In genomic region chr12:85345559-85345958, GRCm38 (mm10) we compare ENCODE assay signal across 16 mouse cellular contexts. TPM values are rescaled to one million over a fixed set of nuclear protein-coding genes. Genes with fewer than 3 reads are reported as not detected.
DNase-seq lines count a peak whose midpoint lies in the region; ATAC-seq and TF ChIP-seq lines count a peak whose summit lies in the region.
"Had no signal": no experiment of that assay in that cellular context is flagged by ENCODE, and none has a peak within 500 bp of the region (broad histone marks: within the 10 kb centered on the region; RNA-seq: fewer than 3 reads in every experiment).

No protein-coding gene starts in this region.

- no peak overlapping the region for H3K4me3 ChIP-seq in liver, adult 2 months (ENCODE audit: insufficient read depth, low read depth, low read length)
- no peak overlapping the region for H3K4me3 ChIP-seq in liver, postnatal 0 days (ENCODE audit: low read depth, low read length)
- H3K4me3 ChIP-seq in bone marrow macrophage, adult 2 months (ENCODE audit: insufficient read depth, low read length) = no peak overlapping the region
- H3K4me3 ChIP-seq in kidney, embryonic 14.5 days (ENCODE audit: low read length) = no peak overlapping the region
- H3K4me3 ChIP-seq: embryonic facial prominence, embryonic 10.5 days; heart, embryonic 13.5 days; hindbrain, embryonic 13.5 days had no signal

- 88% methylated on average over 6 of the region's 6 CpGs for WGBS in liver, adult 2 months
- 73% methylated on average over 6 of the region's 6 CpGs for WGBS in liver, postnatal 0 days (ENCODE audit: insufficient replicate concordance)
- WGBS in kidney, embryonic 14.5 days = 93% methylated on average over 6 of the region's 6 CpGs

- H3K27me3 ChIP-seq in liver, adult 2 months (ENCODE audit: control insufficient read depth, insufficient read depth, low read length) = no peaks in the 10 kb centered on the region
- no peaks in the 10 kb centered on the region for H3K27me3 ChIP-seq in liver, postnatal 0 days (ENCODE audit: insufficient read depth, low read length)
- H3K27me3 ChIP-seq in kidney, embryonic 14.5 days (ENCODE audit: control insufficient read depth, insufficient read depth, low read length) = no peaks in the 10 kb centered on the region
- H3K27me3 ChIP-seq: heart, embryonic 13.5 days; hindbrain, embryonic 13.5 days had no signal

- H3K4me2 ChIP-seq in liver, postnatal 0 days (ENCODE audit: low read depth, low read length) = no peak overlapping the region
- H3K4me2 ChIP-seq in kidney, embryonic 14.5 days (replicated peaks; ENCODE audit: low read depth, low read length) = no peak overlapping the region
- H3K4me2 ChIP-seq: heart, embryonic 13.5 days; hindbrain, embryonic 13.5 days had no signal

- no peak for TF ChIP-seq CTCF in liver, adult 2 months (IDR thresholded peaks at IDR 0.05; ENCODE audit: low read depth, low read length)
- TF ChIP-seq CTCF in liver, postnatal 0 days (IDR thresholded peaks at IDR 0.05; ENCODE audit: low read depth) = no peak
- TF ChIP-seq CTCF in bone marrow macrophage, adult 2 months (IDR thresholded peaks at IDR 0.05; ENCODE audit: low read depth, low read length) = no peak

- no peaks in the 10 kb centered on the region; the same call in 1 of the 2 replicates for H3K79me2 ChIP-seq in liver, adult 2 months (ENCODE audit: control insufficient read depth, insufficient read depth, low read length)

- H3K9me3 ChIP-seq in liver, postnatal 0 days (ENCODE audit: low read length) = no peaks in the 10 kb centered on the region
- H3K9me3 ChIP-seq in kidney, embryonic 14.5 days (ENCODE audit: control insufficient read depth, low read length) = no peaks in the 10 kb centered on the region
- H3K9me3 ChIP-seq: embryonic facial prominence, embryonic 10.5 days; G1E; heart, embryonic 13.5 days; hindbrain, embryonic 13.5 days had no signal

- no peak overlapping the region for H3K9ac ChIP-seq in liver, adult 2 months (ENCODE audit: low read depth, low read length)
- no peak overlapping the region for H3K9ac ChIP-seq in liver, postnatal 0 days (replicated peaks)
- no peak overlapping the region for H3K9ac ChIP-seq in kidney, embryonic 14.5 days (ENCODE audit: low read depth, low read length)
- H3K9ac ChIP-seq: heart, embryonic 13.5 days had no signal

- no peak for ATAC-seq in liver, postnatal 0 days
- peak; percentile 33; the same call in 1 of the 2 replicates for ATAC-seq in megakaryocyte progenitor cell, adult 5-6 weeks (replicated peaks; ENCODE audit: poor library complexity)
- no peak for ATAC-seq in kidney, embryonic 14.5 days (ENCODE audit: low FRiP score, low TSS enrichment)
- ATAC-seq: hindbrain, postnatal 0 days had no signal

- peak; percentile 39 for DNase-seq in liver, adult 2 months (ENCODE audit: extremely low read depth, low read depth, low spot score)
- DNase-seq in liver, postnatal 0 days = no peak
- peak; percentile 19 for DNase-seq in A20 (ENCODE audit: low read depth, low spot score)
- no peak for DNase-seq in yolk sac, embryonic 10.5 days (ENCODE audit: low spot score)
- DNase-seq in embryo, embryonic 11 days = no peak
- DNase-seq: adrenal gland, postnatal 10 days; cerebellum, postnatal 36 days; gastrocnemius, postnatal 10 days had no signal

- TF ChIP-seq EP300 in liver, postnatal 0 days (IDR thresholded peaks at IDR 0.05; ENCODE audit: low read depth) = no peak

- peaks cover 24% of the 10 kb centered on the region for H3K36me3 ChIP-seq in liver, adult 2 months (ENCODE audit: control insufficient read depth, insufficient read depth, low read length)
- peaks cover 20% of the 10 kb centered on the region for H3K36me3 ChIP-seq in liver, postnatal 0 days (replicated peaks; ENCODE audit: insufficient read depth, low read length)
- H3K36me3 ChIP-seq in kidney, embryonic 14.5 days (ENCODE audit: control insufficient read depth, insufficient read depth, low read length) = peaks cover 42% of the 10 kb centered on the region

- H3K4me1 ChIP-seq in liver, adult 2 months (ENCODE audit: control insufficient read depth, insufficient read depth, low read length) = peaks cover 14% of the 10 kb centered on the region
- H3K4me1 ChIP-seq in liver, postnatal 0 days (ENCODE audit: insufficient read depth) = peaks cover 5% of the 10 kb centered on the region; the same call in 1 of the 2 replicates
- H3K4me1 ChIP-seq in bone marrow macrophage, adult 2 months (ENCODE audit: control insufficient read depth, insufficient read depth, low read length) = peaks cover 65% of the 10 kb centered on the region
- no peaks in the 10 kb centered on the region for H3K4me1 ChIP-seq in kidney, embryonic 14.5 days (ENCODE audit: control insufficient read depth, insufficient read depth, low read length)
- H3K4me1 ChIP-seq: embryonic facial prominence, embryonic 10.5 days had no signal

- TF ChIP-seq POLR2A in liver, adult 2 months (IDR thresholded peaks at IDR 0.05; ENCODE audit: extremely low read depth, insufficient read depth, low read length) = no peak
- no peak for TF ChIP-seq POLR2A in bone marrow macrophage, adult 2 months (IDR thresholded peaks at IDR 0.05; ENCODE audit: borderline replicate concordance, low read depth, low read length)

- H3K27ac ChIP-seq in liver, adult 2 months (replicated peaks; ENCODE audit: insufficient read depth, low read depth, low read length) = peak overlapping the region; percentile 73
- no peak overlapping the region for H3K27ac ChIP-seq in liver, postnatal 0 days (ENCODE audit: low read depth)
- peak overlapping the region; percentile 98 for H3K27ac ChIP-seq in bone marrow macrophage, adult 2 months (ENCODE audit: insufficient read depth, low read depth, low read length)
- no peak overlapping the region for H3K27ac ChIP-seq in kidney, embryonic 14.5 days (ENCODE audit: low read depth, low read length)
- H3K27ac ChIP-seq: embryonic facial prominence, embryonic 10.5 days; heart, embryonic 13.5 days; hindbrain, embryonic 13.5 days; hindbrain, postnatal 0 days had no signal

RNA-seq across cellular contexts. Expression of gene Nek9, which starts 6.4 kb away (rescaled TPM):
- total RNA-seq in liver, adult 2 months (2014; rRNA removed) = 17.0 and 19.1 TPM in 2 replicates
- 13.7 and 14.0 TPM in 2 replicates for polyA plus RNA-seq in liver, adult 2 months (2012; rRNA removed)
- polyA plus RNA-seq in liver, postnatal 0 days (2015; fragmentation: Nextera tagmentation; extraction: Ambion mirVana) = 4.1 and 4.5 TPM in 2 replicates
- polyA plus RNA-seq in bone marrow macrophage, adult 2 months (2012; ENCODE audit: insufficient read depth, insufficient read length, missing spikeins) = 46.6 and 52.4 TPM in 2 replicates
- 34.0 and 36.1 TPM in 2 replicates for total RNA-seq in megakaryocyte progenitor cell, adult 5-6 weeks (2015)
- 20.4 and 23.6 TPM in 2 replicates for total RNA-seq in megakaryocyte progenitor cell, adult 5-6 weeks (2017)
- polyA plus RNA-seq in kidney, embryonic 14.5 days (2014; fragmentation: Nextera tagmentation; extraction: Ambion mirVana) = 13.1 and 19.1 TPM in 2 replicates

RNA-seq across cellular contexts. Expression of gene Tmed10, which starts 29.1 kb away (rescaled TPM):
- total RNA-seq in liver, adult 2 months (2014; rRNA removed) = 44.3 and 57.3 TPM in 2 replicates
- 151 and 152 TPM in 2 replicates for polyA plus RNA-seq in liver, adult 2 months (2012; rRNA removed)
- 165 and 170 TPM in 2 replicates for polyA plus RNA-seq in liver, postnatal 0 days (2015; fragmentation: Nextera tagmentation; extraction: Ambion mirVana)
- 291 and 303 TPM in 2 replicates for polyA plus RNA-seq in bone marrow macrophage, adult 2 months (2012; ENCODE audit: insufficient read depth, insufficient read length, missing spikeins)
- total RNA-seq in megakaryocyte progenitor cell, adult 5-6 weeks (2015) = 327 and 328 TPM in 2 replicates
- 142 and 176 TPM in 2 replicates for total RNA-seq in megakaryocyte progenitor cell, adult 5-6 weeks (2017)
- polyA plus RNA-seq in kidney, embryonic 14.5 days (2014; fragmentation: Nextera tagmentation; extraction: Ambion mirVana) = 314 and 356 TPM in 2 replicates

RNA-seq across cellular contexts. Expression of gene Zc2hc1c, which starts 57.2 kb away (rescaled TPM):
- total RNA-seq in liver, adult 2 months (2014; rRNA removed) = 0.87 and 0.92 TPM in 2 replicates
- polyA plus RNA-seq in liver, adult 2 months (2012; rRNA removed) = 0.48 and 0.57 TPM in 2 replicates
- 0.12 and 0.22 TPM in 2 replicates for polyA plus RNA-seq in liver, postnatal 0 days (2015; fragmentation: Nextera tagmentation; extraction: Ambion mirVana)
- polyA plus RNA-seq in bone marrow macrophage, adult 2 months (2012; ENCODE audit: insufficient read depth, insufficient read length, missing spikeins) = not detected in 2 replicates
- not detected in 2 replicates for total RNA-seq in megakaryocyte progenitor cell, adult 5-6 weeks (2015)
- not detected in 2 replicates for total RNA-seq in megakaryocyte progenitor cell, adult 5-6 weeks (2017)
- polyA plus RNA-seq in kidney, embryonic 14.5 days (2014; fragmentation: Nextera tagmentation; extraction: Ambion mirVana) = 2.0 and 3.2 TPM in 2 replicates

RNA-seq across cellular contexts. Expression of gene Acyp1, which starts 57.3 kb away (rescaled TPM):
- 11.5 and 20.0 TPM in 2 replicates for total RNA-seq in liver, adult 2 months (2014; rRNA removed)
- polyA plus RNA-seq in liver, adult 2 months (2012; rRNA removed) = 8.9 and 9.4 TPM in 2 replicates
- 27.8 and 29.9 TPM in 2 replicates for polyA plus RNA-seq in liver, postnatal 0 days (2015; fragmentation: Nextera tagmentation; extraction: Ambion mirVana)
- polyA plus RNA-seq in bone marrow macrophage, adult 2 months (2012; ENCODE audit: insufficient read depth, insufficient read length, missing spikeins) = 23.5 and 24.0 TPM in 2 replicates
- 52.4 and 52.8 TPM in 2 replicates for total RNA-seq in megakaryocyte progenitor cell, adult 5-6 weeks (2015)
- 40.4 and 54.5 TPM in 2 replicates for total RNA-seq in megakaryocyte progenitor cell, adult 5-6 weeks (2017)
- 57.7 and 89.4 TPM in 2 replicates for polyA plus RNA-seq in kidney, embryonic 14.5 days (2014; fragmentation: Nextera tagmentation; extraction: Ambion mirVana)

Comparison
In these comparisons a context has a peak if more than half of its experiments do, and no peak if none do; other contexts are left out.
1. DNase-seq: peak in liver, adult 2 months (single experiment) and A20 (single experiment); none in liver, postnatal 0 days (single experiment), yolk sac, embryonic 10.5 days (single experiment) and embryo, embryonic 11 days (single experiment).
2. H3K27ac ChIP-seq: peak in liver, adult 2 months (single experiment) and bone marrow macrophage, adult 2 months (single experiment); none in liver, postnatal 0 days (single experiment) and kidney, embryonic 14.5 days (single experiment).